ENCODE assay signal across 8 mouse cellular contexts in genomic region chr11:82950736-82951481, GRCm38 (mm10). TPM values are rescaled to one million over a fixed set of nuclear protein-coding genes. Genes with fewer than 3 reads are reported as not detected.
DNase-seq lines count a peak whose midpoint lies in the region; ATAC-seq and TF ChIP-seq lines count a peak whose summit lies in the region.

Gene Slfn5 (plus strand): TSS chr11:82951349.

- H3K4me3 ChIP-seq in intestine, embryonic 16.5 days (ENCODE audit: low read length) = peak within 1 kb of the TSS; percentile 32
- peak within 1 kb of the TSS; percentile 91 for H3K4me3 ChIP-seq in lung, adult 2 months (replicated peaks; ENCODE audit: extremely low read depth, low read depth, low read length)
- H3K4me3 ChIP-seq in stomach, embryonic 14.5 days (ENCODE audit: low read depth, low read length) = 0 out of 2 replicates have a peak within 1 kb of the TSS, but pooled peaks have one; percentile 2

- no peaks in the 10 kb centered on the region for H3K9me3 ChIP-seq in intestine, embryonic 16.5 days (ENCODE audit: control insufficient read depth, low read length)
- no peaks in the 10 kb centered on the region for H3K9me3 ChIP-seq in stomach, embryonic 14.5 days (ENCODE audit: control insufficient read depth, low read depth, low read length)

- no peak for TF ChIP-seq CTCF in lung, adult 2 months (IDR thresholded peaks at IDR 0.05; ENCODE audit: insufficient read depth, low read length)

- H3K4me2 ChIP-seq in intestine, embryonic 16.5 days (ENCODE audit: low read depth, low read length) = peak within 1 kb of the TSS; percentile 31; the same call in 1 of the 2 replicates
- no peak within 1 kb of the TSS; the same call in 1 of the 2 replicates for H3K4me2 ChIP-seq in stomach, embryonic 14.5 days (replicated peaks; ENCODE audit: low read depth, low read length)

- no peak for DNase-seq in thymus, postnatal 0 days (ENCODE audit: low spot score)
- no peak for DNase-seq in thymus, postnatal 25 days
- peak; percentile 75 to 91 for DNase-seq in heart, adult 18-20 months
- no peak for DNase-seq in lung, adult 2 months
- DNase-seq in cerebellum, postnatal 14 days = no peak
- no peak for DNase-seq in frontal cortex, postnatal 14 days (ENCODE audit: low spot score in 2 of 2)

- H3K27ac ChIP-seq in intestine, embryonic 16.5 days (ENCODE audit: low read length) = no peak within 1 kb of the TSS
- H3K27ac ChIP-seq in stomach, embryonic 14.5 days (ENCODE audit: low read length) = no peak within 1 kb of the TSS

- no peak within 1 kb of the TSS for H3K9ac ChIP-seq in intestine, embryonic 16.5 days (ENCODE audit: low read depth, low read length)
- H3K9ac ChIP-seq in stomach, embryonic 14.5 days (replicated peaks; ENCODE audit: low read depth, low read length) = no peak within 1 kb of the TSS

- H3K4me1 ChIP-seq in intestine, embryonic 16.5 days (ENCODE audit: control insufficient read depth, insufficient read depth, low read length) = 0 out of 2 replicates have a peak, but pooled peaks cover 3% of the 10 kb centered on the region
- peaks cover 7% of the 10 kb centered on the region for H3K4me1 ChIP-seq in lung, adult 2 months (ENCODE audit: control insufficient read depth, insufficient read depth, low read length)
- H3K4me1 ChIP-seq in stomach, embryonic 14.5 days (ENCODE audit: control insufficient read depth, insufficient read depth, low read length) = no peaks in the 10 kb centered on the region

- no peaks in the 10 kb centered on the region for H3K36me3 ChIP-seq in intestine, embryonic 16.5 days (ENCODE audit: control insufficient read depth, insufficient read depth, low read length)
- H3K36me3 ChIP-seq in stomach, embryonic 14.5 days (ENCODE audit: control insufficient read depth, insufficient read depth, low read length) = no peaks in the 10 kb centered on the region

- 8% methylated on average over 10 of the region's 10 CpGs for WGBS in intestine, embryonic 16.5 days
- 13% methylated on average over 10 of the region's 10 CpGs for WGBS in lung, adult 2 months
- WGBS in stomach, embryonic 14.5 days = 9% methylated on average over 10 of the region's 10 CpGs

- ATAC-seq in intestine, embryonic 16.5 days = no peak
- ATAC-seq in stomach, embryonic 14.5 days (ENCODE audit: insufficient number of reproducible peaks, insufficient read depth, low FRiP score, low read depth) = no peak

- TF ChIP-seq POLR2A in lung, adult 2 months (IDR thresholded peaks at IDR 0.05; ENCODE audit: borderline replicate concordance, extremely low read depth, low read depth, low read length) = peak; percentile 29; the same call in 1 of the 2 replicates

- peaks cover 28% of the 10 kb centered on the region for H3K27me3 ChIP-seq in intestine, embryonic 16.5 days (replicated peaks; ENCODE audit: control insufficient read depth, insufficient read depth, low read length)
- peaks cover 18% of the 10 kb centered on the region for H3K27me3 ChIP-seq in stomach, embryonic 14.5 days (ENCODE audit: control insufficient read depth, insufficient read depth, low read length)

RNA-seq across cellular contexts. Expression of gene Slfn5, which starts in this region (rescaled TPM):
- 8.9 and 10.6 TPM in 2 replicates for polyA plus RNA-seq in thymus, postnatal 0 days (2015; fragmentation: Nextera tagmentation; extraction: Ambion mirVana)
- total RNA-seq in heart, adult 18-20 months (2021) = 10 to 100 TPM; 50.5 to 65.6 TPM
- polyA plus RNA-seq in intestine, embryonic 16.5 days (2015; fragmentation: Nextera tagmentation; extraction: Ambion mirVana) = 1.5 and 1.8 TPM in 2 replicates
- polyA plus RNA-seq in lung, adult 2 months (2012; rRNA removed) = 14.3 and 25.1 TPM in 2 replicates
- polyA plus RNA-seq in stomach, embryonic 14.5 days (2014; fragmentation: Nextera tagmentation; extraction: Ambion mirVana) = 1.3 and 1.8 TPM in 2 replicates

Comparison
In these comparisons a context has a peak if more than half of its experiments do, and no peak if none do; other contexts are left out.
1. DNase-seq: peak in heart, adult 18-20 months (2 of 2); none in thymus, postnatal 0 days (single experiment), thymus, postnatal 25 days (single experiment), lung, adult 2 months (single experiment), cerebellum, postnatal 14 days (0 of 2) and frontal cortex, postnatal 14 days (0 of 2).
2. H3K4me3 ChIP-seq: peak in every context shown above with its lines; median percentile 91 in lung, adult 2 months; 32 in intestine, embryonic 16.5 days; 2 in stomach, embryonic 14.5 days.